In the genomic region with DNA sequence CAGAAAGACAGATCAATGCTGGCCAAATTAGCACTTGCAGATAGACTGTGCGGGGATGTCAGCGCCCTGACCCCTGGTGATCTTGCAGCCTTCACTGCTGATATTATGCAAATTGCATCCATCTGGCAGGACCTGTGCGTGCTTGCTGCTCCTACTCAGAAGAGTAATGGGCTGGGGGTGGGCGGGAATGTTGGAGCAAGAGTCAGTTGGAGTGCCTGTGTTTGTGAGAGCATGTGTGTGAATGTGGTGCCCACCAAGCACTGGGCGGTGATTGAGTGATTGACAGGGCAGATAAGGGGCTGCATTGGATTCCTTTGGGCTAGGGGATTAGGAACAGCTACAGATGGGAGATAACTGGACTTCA, we compare ENCODE assay signal across 14 mouse cellular contexts. TPM values are rescaled to one million over a fixed set of nuclear protein-coding genes. Genes with fewer than 3 reads are reported as not detected.
A peak's percentile ranks its signal among the peaks of the same experiment; 100 is the strongest.
DNase-seq lines count a peak whose midpoint lies in the region; ATAC-seq and TF ChIP-seq lines count a peak whose summit lies in the region.
"Had no signal": no experiment of that assay in that cellular context is flagged by ENCODE, and none has a peak within 500 bp of the region (broad histone marks: within the 10 kb centered on the region; RNA-seq: fewer than 3 reads in every experiment).

No protein-coding gene starts in this region.

- WGBS in midbrain, embryonic 11.5 days = 42% methylated on average over 5 of the region's 5 CpGs
- WGBS in midbrain, postnatal 0 days = 43% methylated on average over 5 of the region's 5 CpGs
- 24% methylated on average over 5 of the region's 5 CpGs for WGBS in forebrain, embryonic 12.5 days
- 45% methylated on average over 5 of the region's 5 CpGs for WGBS in hindbrain, embryonic 16.5 days

- peak; percentile 79 for DNase-seq in midbrain, embryonic 11.5 days (ENCODE audit: low spot score, missing footprints)
- DNase-seq in midbrain, postnatal 0 days (ENCODE audit: low spot score) = no peak
- DNase-seq in yolk sac, embryonic 10.5 days (ENCODE audit: low spot score) = peak; percentile 39
- no peak for DNase-seq in lung, postnatal 4 days
- DNase-seq in frontal cortex, adult 2 months (ENCODE audit: extremely low spot score in 1 of 2, low spot score in 1 of 2) = no peak
- no peak for DNase-seq in lung, postnatal 14 days
- DNase-seq: adrenal gland, adult 2 months; cerebellum, adult 9-10 months; gastrocnemius, adult 2 months; heart, adult 11 months; thymus, adult 18-20 months had no signal

- H3K4me2 ChIP-seq in midbrain, embryonic 11.5 days = no peak overlapping the region
- no peak overlapping the region for H3K4me2 ChIP-seq in midbrain, postnatal 0 days (ENCODE audit: low read depth, low read length, poor library complexity, severe bottlenecking)
- no peak overlapping the region for H3K4me2 ChIP-seq in forebrain, embryonic 12.5 days
- H3K4me2 ChIP-seq in hindbrain, embryonic 16.5 days (ENCODE audit: low read length) = no peak overlapping the region

- no peaks in the 10 kb centered on the region for H3K36me3 ChIP-seq in midbrain, embryonic 11.5 days (ENCODE audit: control insufficient read depth, insufficient read depth, low read length)
- peaks cover 4% of the 10 kb centered on the region; the same call in 1 of the 2 replicates for H3K36me3 ChIP-seq in midbrain, postnatal 0 days (ENCODE audit: insufficient read depth, low read length)
- H3K36me3 ChIP-seq in forebrain, embryonic 12.5 days (replicated peaks) = no peaks in the 10 kb centered on the region; the same call in 1 of the 2 replicates
- no peaks in the 10 kb centered on the region for H3K36me3 ChIP-seq in hindbrain, embryonic 16.5 days (ENCODE audit: control insufficient read depth, insufficient read depth, low read length)

- no peak overlapping the region for H3K4me3 ChIP-seq in midbrain, embryonic 11.5 days (ENCODE audit: low read depth, low read length)
- H3K4me3 ChIP-seq in midbrain, postnatal 0 days (ENCODE audit: low read depth, low read length) = no peak overlapping the region
- no peak overlapping the region for H3K4me3 ChIP-seq in forebrain, embryonic 12.5 days (replicated peaks)
- H3K4me3 ChIP-seq in hindbrain, embryonic 16.5 days (ENCODE audit: low read length) = no peak overlapping the region
- H3K4me3 ChIP-seq: gastrocnemius, adult 2 months; megakaryocyte, embryonic 14.5 days had no signal

- H3K27ac ChIP-seq in midbrain, embryonic 11.5 days (ENCODE audit: low read depth, low read length) = peak overlapping the region; percentile 71
- H3K27ac ChIP-seq in midbrain, postnatal 0 days (ENCODE audit: low read depth, low read length) = no peak overlapping the region
- H3K27ac ChIP-seq in forebrain, embryonic 12.5 days = peak overlapping the region; percentile 89
- peak overlapping the region; percentile 34; the same call in 1 of the 2 replicates for H3K27ac ChIP-seq in hindbrain, embryonic 16.5 days (ENCODE audit: low read depth, low read length)
- H3K27ac ChIP-seq: gastrocnemius, adult 2 months had no signal

- peaks cover 44% of the 10 kb centered on the region for H3K4me1 ChIP-seq in midbrain, embryonic 11.5 days (ENCODE audit: control insufficient read depth, insufficient read depth, low read length)
- peaks cover 5% of the 10 kb centered on the region; the same call in 1 of the 2 replicates for H3K4me1 ChIP-seq in midbrain, postnatal 0 days (ENCODE audit: insufficient read depth, low read length)
- H3K4me1 ChIP-seq in forebrain, embryonic 12.5 days = peaks cover 75% of the 10 kb centered on the region
- peaks cover 10% of the 10 kb centered on the region for H3K4me1 ChIP-seq in hindbrain, embryonic 16.5 days (ENCODE audit: control insufficient read depth, insufficient read depth, low read depth, low read length)

- ATAC-seq in midbrain, embryonic 11.5 days (ENCODE audit: low FRiP score) = peak; percentile 35
- no peak for ATAC-seq in midbrain, postnatal 0 days (ENCODE audit: low FRiP score)
- ATAC-seq in forebrain, embryonic 12.5 days (ENCODE audit: low FRiP score) = peak; percentile 45; the same call in 1 of the 2 replicates
- no peak for ATAC-seq in hindbrain, embryonic 16.5 days

- no peaks in the 10 kb centered on the region for H3K27me3 ChIP-seq in midbrain, embryonic 11.5 days (ENCODE audit: control insufficient read depth, insufficient read depth, low read length)
- H3K27me3 ChIP-seq in midbrain, postnatal 0 days (ENCODE audit: insufficient read depth, low read length) = no peaks in the 10 kb centered on the region
- no peaks in the 10 kb centered on the region for H3K27me3 ChIP-seq in forebrain, embryonic 12.5 days
- no peaks in the 10 kb centered on the region for H3K27me3 ChIP-seq in hindbrain, embryonic 16.5 days (replicated peaks; ENCODE audit: control insufficient read depth, insufficient read depth, low read length)
- H3K27me3 ChIP-seq: megakaryocyte, embryonic 14.5 days had no signal

- TF ChIP-seq CTCF in midbrain, postnatal 0 days (IDR thresholded peaks at IDR 0.05) = no peak

- no peaks in the 10 kb centered on the region for H3K9me3 ChIP-seq in midbrain, embryonic 11.5 days (ENCODE audit: control insufficient read depth, low read length)
- H3K9me3 ChIP-seq in midbrain, postnatal 0 days (ENCODE audit: low read length) = no peaks in the 10 kb centered on the region
- H3K9me3 ChIP-seq in forebrain, embryonic 12.5 days = no peaks in the 10 kb centered on the region
- H3K9me3 ChIP-seq in hindbrain, embryonic 16.5 days (ENCODE audit: control insufficient read depth, low read length) = no peaks in the 10 kb centered on the region
- H3K9me3 ChIP-seq: megakaryocyte, embryonic 14.5 days had no signal

- no peak overlapping the region for H3K9ac ChIP-seq in midbrain, embryonic 11.5 days (ENCODE audit: low read length)
- no peak overlapping the region for H3K9ac ChIP-seq in midbrain, postnatal 0 days (replicated peaks; ENCODE audit: low read length, poor library complexity, severe bottlenecking)
- H3K9ac ChIP-seq in forebrain, embryonic 12.5 days = no peak overlapping the region
- no peak overlapping the region for H3K9ac ChIP-seq in hindbrain, embryonic 16.5 days (ENCODE audit: low read depth, low read length)

RNA-seq across cellular contexts. Expression of a gene that starts 26.6 kb away (rescaled TPM):
- polyA plus RNA-seq in midbrain, embryonic 11.5 days (2014; fragmentation: Nextera tagmentation; extraction: Ambion mirVana) = 80.7 and 81.2 TPM in 2 replicates
- 62.6 and 69.5 TPM in 2 replicates for total RNA-seq in midbrain, postnatal 0 days (2014; rRNA removed)
- polyA plus RNA-seq in midbrain, postnatal 0 days (2015; fragmentation: Nextera tagmentation; extraction: Ambion mirVana) = 89.7 and 95.1 TPM in 2 replicates
- 73.1 and 76.4 TPM in 2 replicates for polyA plus RNA-seq in forebrain, embryonic 12.5 days (2016; fragmentation: Nextera tagmentation; extraction: Ambion mirVana)
- 77.7 and 80.5 TPM in 2 replicates for polyA plus RNA-seq in hindbrain, embryonic 16.5 days (2015; fragmentation: Nextera tagmentation; extraction: Ambion mirVana)
- 45.9 and 47.8 TPM in 2 replicates for polyA plus RNA-seq in frontal cortex, adult 2 months (2012; rRNA removed)

Comparison
In these comparisons a context has a peak if more than half of its experiments do, and no peak if none do; other contexts are left out.
1. ATAC-seq: peak in midbrain, embryonic 11.5 days (single experiment) and forebrain, embryonic 12.5 days (single experiment); none in midbrain, postnatal 0 days (single experiment) and hindbrain, embryonic 16.5 days (single experiment).
2. DNase-seq: peak in midbrain, embryonic 11.5 days (single experiment) and yolk sac, embryonic 10.5 days (single experiment); none in midbrain, postnatal 0 days (single experiment), lung, postnatal 4 days (0 of 2), frontal cortex, adult 2 months (0 of 2) and lung, postnatal 14 days (single experiment).